Mouse (Mus musculus) ES-E14 (cell line): Measurements from ENCODE around the gene Stox1.

Experiments
- MAFK ChIP-seq: IDR thresholded peaks from 2 replicates; pipeline ENCODE4 v1.6.1; 2014; ENCODE audit warnings: mild to moderate bottlenecking, low read depth, low read length, inconsistent platforms; ENCODE audit not compliant: insufficient read depth
- ZC3H11A ChIP-seq: IDR thresholded peaks from 2 replicates; pipeline ENCODE4 v1.6.1; 2012; ENCODE audit warnings: low read depth, mild to moderate bottlenecking, inconsistent platforms, low read length, borderline replicate concordance

GRCm38 (mm10) chr10:62730826-62731225, 4.9 kb upstream of the Stox1 start:
- TF ChIP-seq MAFK, result no peak
- no peak for TF ChIP-seq ZC3H11A
